Mouse (Mus musculus) bone marrow macrophage, adult 2 months (primary cell): Measurements from ENCODE around the gene Wnt3.

Experiments used
- CTCF ChIP-seq: IDR thresholded peaks from 2 replicates; pipeline ENCODE4 v1.5.1; 2012; ENCODE audit warnings: low read depth, mild to moderate bottlenecking, low read length, moderate library complexity
- POLR2A ChIP-seq: IDR thresholded peaks from 2 replicates; pipeline ENCODE4 v1.6.1; 2012; ENCODE audit warnings: mild to moderate bottlenecking, low read depth, low read length, borderline replicate concordance

- no peak for TF ChIP-seq CTCF
- no peak for TF ChIP-seq POLR2A
Measured at GRCm38 (mm10) chr11:103858760-103859159, 84.8 kb downstream of the Wnt3 start.
